Mouse (Mus musculus) neural tube, embryonic 14.5 days (tissue): ENCODE results near the gene 4930455H04Rik. TPM values are rescaled to one million over a fixed set of nuclear protein-coding genes. Genes with fewer than 3 reads are reported as not detected.

Experiments used
- ATAC-seq: fragments of 200-750 bp; cut with Nextera tagmentation; 2 replicates; pipeline ENCODE4 v1.8.0; 2017; ENCODE audit warnings: low read depth, mild to moderate bottlenecking, moderate TSS enrichment, moderate library complexity
- H3K27ac ChIP-seq: fragments of 300-500 bp; sonication (generic); 2 replicates; pipeline ENCODE4 v1.5.1; 2014; ENCODE audit warnings: low read depth, mild to moderate bottlenecking, control low read depth, low read length, moderate library complexity, mixed read lengths
- H3K27me3 ChIP-seq: fragments of 300-500 bp; sonication (generic); 2 replicates; pipeline ENCODE4 v1.6.1; 2014; ENCODE audit warnings: low read length; ENCODE audit not compliant: control insufficient read depth, insufficient read depth
- H3K36me3 ChIP-seq: fragments of 300-500 bp; sonication (generic); 2 replicates; pipeline ENCODE4 v1.6.1; 2014; ENCODE audit warnings: low read length, mixed read lengths; ENCODE audit not compliant: control insufficient read depth, insufficient read depth
- H3K4me1 ChIP-seq: fragments of 300-500 bp; sonication (generic); 2 replicates; pipeline ENCODE4 v1.6.1; 2014; ENCODE audit warnings: low read length; ENCODE audit not compliant: control insufficient read depth, insufficient read depth
- H3K4me2 ChIP-seq: fragments of 300-500 bp; sonication (generic); 2 replicates; pipeline ENCODE4 v1.6.1; 2014; ENCODE audit warnings: mild to moderate bottlenecking, low read depth, low read length, control low read depth
- H3K4me3 ChIP-seq: fragments of 300-500 bp; sonication (generic); 2 replicates; pipeline ENCODE4 v1.5.1; 2014; ENCODE audit warnings: low read depth, low read length, control low read depth, mixed read lengths
- H3K9ac ChIP-seq: fragments of 300-500 bp; sonication (generic); replicated peaks from 2 replicates; pipeline ENCODE4 v1.6.1; 2014; ENCODE audit warnings: low read depth, mild to moderate bottlenecking, control low read depth, low read length, mixed read lengths
- H3K9me3 ChIP-seq: fragments of 300-500 bp; sonication (generic); 2 replicates; pipeline ENCODE4 v1.6.1; 2016; ENCODE audit warnings: low read length; ENCODE audit not compliant: control insufficient read depth
- WGBS: fragments of 180-500 bp; shearing (Covaris S2); extraction: QIAGEN DNeasy Blood & Tissue Kit; methylation state at CpG from one replicate; pipeline ENCODE4 v1.1.7; 2014; 5-methylcytosine and 5-hydroxymethylcytosine counted together
- polyA plus RNA-seq: library from polyadenylated mRNA; unstranded; fragments of >200 nt; fragmentation: Nextera tagmentation; extraction: Ambion mirVana; gene quantifications from 2 replicates; pipeline ENCODE4 v1.2.1, GENCODE M21; 2014

The 4930455H04Rik gene
- polyA plus RNA-seq, 1 experiment from 2014 or later: not detected

DNA sequence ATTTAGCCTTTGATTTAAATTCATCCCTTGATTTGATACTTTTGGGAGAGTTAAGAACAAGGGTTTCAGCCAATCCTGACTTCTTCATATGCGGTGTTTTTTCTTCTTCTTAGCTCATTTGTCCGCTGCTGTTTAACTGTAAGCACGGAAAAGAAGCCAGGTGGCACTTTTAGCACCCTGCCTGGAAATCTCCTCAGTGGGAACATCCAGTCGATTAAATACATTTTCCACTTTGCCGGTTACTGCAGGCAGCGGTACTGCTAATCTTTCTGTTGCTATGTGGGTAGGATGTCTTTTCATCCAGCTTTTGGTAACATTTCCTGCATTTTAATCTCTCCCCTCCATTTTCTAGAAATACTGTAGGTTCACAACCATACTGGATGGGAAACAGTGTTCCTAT, 39.3 kb downstream of the 4930455H04Rik start:
- Histone ChIP-seq H3K36me3 (no peaks in the 10 kb centered on the region), H3K27me3 (no peaks in the 10 kb centered on the region), H3K4me1 (no peaks in the 10 kb centered on the region), H3K4me2 (no peak overlapping the region), H3K9ac (no peak overlapping the region), H3K4me3 (no peak overlapping the region), H3K27ac (no peak overlapping the region), H3K9me3 (no peaks in the 10 kb centered on the region)
- 56% methylated on average over 6 of the region's 6 CpGs for WGBS
- no peak for ATAC-seq

DNA sequence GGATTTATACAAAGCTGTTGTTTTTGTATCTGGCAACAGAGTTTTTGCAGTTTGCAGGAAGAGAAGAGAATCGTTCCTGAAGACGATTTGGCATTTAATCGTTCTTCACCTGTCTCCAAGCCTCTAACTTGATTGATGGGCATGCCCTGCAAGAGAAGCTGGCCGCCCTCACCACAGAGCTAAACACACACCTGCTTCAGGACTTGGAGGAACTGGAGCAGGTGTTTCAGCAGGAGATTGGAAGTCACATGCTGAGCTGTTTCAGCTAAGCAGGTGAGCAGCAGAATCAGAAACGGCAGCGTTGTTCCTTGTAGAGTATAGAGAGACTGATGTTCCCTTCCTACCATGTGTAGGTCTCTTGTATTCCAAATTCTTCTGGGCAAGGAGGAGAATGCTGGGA, 42.1 kb downstream of the 4930455H04Rik start:
- no peak overlapping the region for H3K9ac ChIP-seq
- H3K27ac ChIP-seq: no peak overlapping the region
- no peaks in the 10 kb centered on the region for H3K27me3 ChIP-seq
- no peak overlapping the region for H3K4me2 ChIP-seq
- no peaks in the 10 kb centered on the region for H3K36me3 ChIP-seq
- no peaks in the 10 kb centered on the region for H3K4me1 ChIP-seq
- H3K9me3 ChIP-seq: no peaks in the 10 kb centered on the region
- ATAC-seq: no peak
- no peak overlapping the region for H3K4me3 ChIP-seq
- WGBS: 75% methylated on average over 6 of the region's 6 CpGs

- WGBS: 89% methylated on average over 3 of the region's 3 CpGs
- no peaks in the 10 kb centered on the region for H3K36me3 ChIP-seq
- no peaks in the 10 kb centered on the region for H3K27me3 ChIP-seq
- no peak overlapping the region for H3K4me3 ChIP-seq
- H3K27ac ChIP-seq: no peak overlapping the region
- peaks cover 3% of the 10 kb centered on the region; the same call in 1 of the 2 replicates for H3K9me3 ChIP-seq
- ATAC-seq: no peak
- H3K9ac ChIP-seq: no peak overlapping the region
- no peak overlapping the region for H3K4me2 ChIP-seq
- H3K4me1 ChIP-seq: no peaks in the 10 kb centered on the region
Observed at GRCm38 (mm10) chr3:117020319-117020718, 52.3 kb downstream of the 4930455H04Rik start.

DNA sequence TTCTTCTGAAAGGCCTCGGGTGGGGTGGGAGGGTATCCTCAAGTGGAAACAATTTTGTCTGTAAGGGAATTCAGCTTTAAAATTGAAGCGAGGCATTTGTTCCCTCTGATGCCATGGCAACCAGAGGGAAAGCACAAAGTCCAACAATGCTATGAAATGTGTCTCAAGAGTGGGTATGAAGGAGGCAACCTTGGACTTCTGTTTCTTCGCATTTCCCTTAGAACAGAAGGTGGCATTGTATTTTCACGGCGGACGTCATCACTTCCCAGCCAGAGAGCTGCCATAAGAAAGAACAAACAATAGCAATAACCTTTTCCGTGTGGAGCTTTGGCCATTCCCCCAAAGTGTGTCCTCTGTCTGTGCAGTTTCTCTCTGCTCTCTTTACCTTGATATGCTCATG, 53.8 kb downstream of the 4930455H04Rik start:
- H3K27ac ChIP-seq: no peak overlapping the region
- no peak overlapping the region for H3K4me3 ChIP-seq
- no peaks in the 10 kb centered on the region for H3K27me3 ChIP-seq
- ATAC-seq: no peak
- H3K4me2 ChIP-seq: no peak overlapping the region
- peaks cover 3% of the 10 kb centered on the region; the same call in 1 of the 2 replicates for H3K9me3 ChIP-seq
- H3K9ac ChIP-seq: no peak overlapping the region
- 58% methylated on average over 7 of the region's 7 CpGs for WGBS
- H3K36me3 ChIP-seq: no peaks in the 10 kb centered on the region
- no peaks in the 10 kb centered on the region for H3K4me1 ChIP-seq

- H3K4me2 ChIP-seq: no peak overlapping the region
- no peak for ATAC-seq
- WGBS: 88% methylated on average over 1 of the region's 1 CpGs
- no peaks in the 10 kb centered on the region for H3K9me3 ChIP-seq
- no peaks in the 10 kb centered on the region for H3K36me3 ChIP-seq
- no peaks in the 10 kb centered on the region for H3K27me3 ChIP-seq
- no peaks in the 10 kb centered on the region for H3K4me1 ChIP-seq
- no peak overlapping the region for H3K4me3 ChIP-seq
- no peak overlapping the region for H3K9ac ChIP-seq
- H3K27ac ChIP-seq: no peak overlapping the region
Observed at GRCm38 (mm10) chr3:117024111-117024510, 56.0 kb downstream of the 4930455H04Rik start.

GRCm38 (mm10) chr3:117024557-117024956, 56.5 kb downstream of the 4930455H04Rik start:
- Histone ChIP-seq H3K36me3 (no peaks in the 10 kb centered on the region), H3K27ac (no peak overlapping the region), H3K9ac (no peak overlapping the region), H3K4me2 (no peak overlapping the region), H3K4me3 (no peak overlapping the region), H3K4me1 (no peaks in the 10 kb centered on the region), H3K9me3 (no peaks in the 10 kb centered on the region), H3K27me3 (no peaks in the 10 kb centered on the region)
- 83% methylated on average over 5 of the region's 5 CpGs for WGBS
- no peak for ATAC-seq

DNA sequence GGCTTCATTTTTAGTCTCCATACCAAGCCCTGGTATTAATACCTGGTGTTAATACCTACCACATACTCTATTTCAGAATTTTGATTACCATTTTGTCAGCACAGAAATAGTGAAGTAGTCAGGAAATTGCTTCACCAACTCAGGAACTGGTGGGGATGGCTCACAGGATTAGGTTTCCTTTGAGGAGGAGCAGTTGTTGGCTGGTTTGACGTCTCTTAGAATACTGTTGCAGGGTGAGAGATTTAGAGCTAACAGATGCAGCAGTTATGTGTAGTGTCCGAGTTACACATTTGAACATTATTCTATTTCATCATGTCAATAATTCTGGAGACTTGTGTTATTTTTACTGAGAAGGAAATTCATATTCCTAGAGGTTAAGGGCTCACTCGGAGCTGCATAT, 57.4 kb downstream of the 4930455H04Rik start:
- Histone ChIP-seq H3K27me3 (no peaks in the 10 kb centered on the region), H3K27ac (no peak overlapping the region), H3K4me2 (no peak overlapping the region), H3K4me3 (no peak overlapping the region), H3K9me3 (no peaks in the 10 kb centered on the region), H3K36me3 (no peaks in the 10 kb centered on the region), H3K9ac (no peak overlapping the region), H3K4me1 (no peaks in the 10 kb centered on the region)
- ATAC-seq: no peak
- 87% methylated on average over 3 of the region's 3 CpGs for WGBS

Other genes starting within 250 kb of the 4930455H04Rik start
- 22.3 and 22.5 TPM in 2 replicates for gene Agl, start 160.1 kb upstream of the 4930455H04Rik start, polyA plus RNA-seq
- gene Frrs1, start 108.8 kb upstream of the 4930455H04Rik start, polyA plus RNA-seq: 3.9 and 5.8 TPM in 2 replicates
- gene Palmd, start 720 bp downstream of the 4930455H04Rik start, polyA plus RNA-seq: 6.0 and 8.8 TPM in 2 replicates